Mouse (Mus musculus) urinary bladder, postnatal 25 days (tissue): Measurements from ENCODE around the gene Hs3st2.

ENCODE experiments used
- DNase-seq: peaks from one replicate; pipeline ENCODE4 v3.0.0; 2022; ENCODE audit warnings: low spot score

The Hs3st2 gene

DNA sequence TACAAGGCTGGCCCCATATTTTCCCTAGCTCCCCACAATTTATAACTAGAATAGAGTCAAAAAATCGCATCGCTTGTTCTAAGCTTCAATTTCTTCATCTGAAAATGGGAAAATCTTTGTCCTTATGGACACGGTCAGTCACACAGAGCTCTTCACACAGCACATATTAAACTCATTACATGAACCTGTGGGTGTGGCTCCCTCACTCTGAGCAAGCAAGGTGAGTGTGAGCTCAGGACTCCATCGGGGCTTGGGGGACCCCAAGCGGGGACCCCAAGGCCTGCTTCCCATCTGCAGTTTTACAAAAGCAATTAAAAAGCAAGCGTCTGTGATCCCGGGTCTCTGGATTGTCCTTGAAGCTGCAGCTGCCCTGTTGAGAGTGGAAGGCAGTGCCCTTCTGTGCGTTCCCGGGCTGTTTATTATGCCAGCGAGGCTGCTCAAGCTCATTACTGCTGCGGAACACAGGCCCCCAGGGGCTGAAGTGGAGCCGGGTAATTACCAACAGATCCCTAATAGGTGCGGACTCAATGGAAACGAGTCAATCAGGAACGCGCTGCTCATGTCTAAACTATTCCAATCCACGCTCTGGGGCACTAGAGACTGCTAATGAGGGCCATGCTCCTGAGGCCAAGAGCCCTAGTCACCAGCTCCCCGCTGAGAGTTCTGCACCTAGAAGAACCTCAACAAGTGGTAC lies 157.8 kb downstream of the Hs3st2 start:
- DNase-seq: no peak
